Mouse (Mus musculus) forebrain, embryonic 11.5 days (tissue): Measurements from ENCODE around the gene Wasf2. TPM values are rescaled to one million over a fixed set of nuclear protein-coding genes. Genes with fewer than 3 reads are reported as not detected.

Experiments used
- ATAC-seq: fragments of 200-750 bp; cut with Nextera tagmentation; replicated peaks from 2 replicates; pipeline ENCODE4 v1.8.0; 2017; ENCODE audit warnings: moderate TSS enrichment; ENCODE audit not compliant: low FRiP score
- DNase-seq: peaks from one replicate; pipeline ENCODE4 v3.0.0-alpha.2; 2017; ENCODE audit warnings: low spot score
- H3K27ac ChIP-seq: fragments of 300-500 bp; sonication (generic); 2 replicates; pipeline ENCODE4 v1.5.1; 2014; ENCODE audit warnings: low read depth, low read length
- H3K27me3 ChIP-seq: fragments of 300-500 bp; sonication (generic); 2 replicates; pipeline ENCODE4 v1.6.1; 2014; ENCODE audit warnings: mild to moderate bottlenecking, low read length, mixed read lengths; ENCODE audit not compliant: control insufficient read depth, insufficient read depth
- H3K36me3 ChIP-seq: fragments of 300-500 bp; sonication (generic); 2 replicates; pipeline ENCODE4 v1.6.1; 2014; ENCODE audit warnings: mild to moderate bottlenecking, low read length, moderate library complexity, mixed read lengths; ENCODE audit not compliant: control insufficient read depth, insufficient read depth
- H3K4me1 ChIP-seq: fragments of 300-500 bp; sonication (generic); replicated peaks from 2 replicates; pipeline ENCODE4 v1.6.1; 2014; ENCODE audit warnings: low read length, mixed read lengths; ENCODE audit not compliant: control insufficient read depth, insufficient read depth
- H3K4me2 ChIP-seq: fragments of 300-500 bp; sonication (generic); 2 replicates; pipeline ENCODE4 v1.6.1; 2014; ENCODE audit warnings: low read depth, mild to moderate bottlenecking, low read length, moderate library complexity, mixed read lengths; ENCODE audit not compliant: severe bottlenecking
- H3K4me3 ChIP-seq: fragments of 300-500 bp; sonication (generic); 2 replicates; pipeline ENCODE4 v1.5.1; 2014; ENCODE audit warnings: low read depth, low read length
- H3K9ac ChIP-seq: fragments of 300-500 bp; sonication (generic); 2 replicates; pipeline ENCODE4 v1.6.1; 2014; ENCODE audit warnings: low read length
- H3K9me3 ChIP-seq: fragments of 300-500 bp; sonication (generic); 2 replicates; pipeline ENCODE4 v1.6.1; 2016; ENCODE audit warnings: low read length, mixed read lengths; ENCODE audit not compliant: control insufficient read depth
- WGBS: fragments of 180-500 bp; shearing (Covaris S2); extraction: QIAGEN DNeasy Blood & Tissue Kit; methylation state at CpG from one replicate; pipeline ENCODE4 v1.1.7; 2014; 5-methylcytosine and 5-hydroxymethylcytosine counted together
- polyA plus RNA-seq: library from polyadenylated mRNA; unstranded; fragments of >200 nt; fragmentation: Nextera tagmentation; extraction: Ambion mirVana; gene quantifications from 2 replicates; pipeline ENCODE4 v1.2.1, GENCODE M21; 2014

The Wasf2 gene
- polyA plus RNA-seq, 1 experiment from 2014 or later, result 28.8 TPM

DNA sequence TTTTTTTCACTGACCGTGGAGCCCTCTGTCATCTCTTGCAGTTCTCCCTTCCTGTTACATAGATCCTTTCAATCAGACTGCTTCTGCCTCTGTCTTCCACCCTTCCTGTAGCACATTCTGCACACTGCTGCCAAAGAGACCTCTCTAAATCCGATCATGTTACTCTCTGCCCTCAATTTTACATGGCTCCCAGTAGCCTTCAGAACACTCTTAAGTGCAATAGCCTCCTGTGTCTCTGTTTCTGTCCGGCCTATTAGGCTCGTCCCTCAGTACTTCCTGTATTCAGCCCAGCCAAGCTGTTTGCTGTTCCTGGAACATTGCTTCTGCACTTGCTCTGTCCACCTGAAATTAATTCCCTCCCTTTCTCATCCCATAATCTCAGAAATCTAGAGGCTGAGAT lies 26.1 kb downstream of the Wasf2 start:
- H3K36me3 ChIP-seq, result peaks cover 2% of the 10 kb centered on the region; the same call in 1 of the 2 replicates
- ATAC-seq, result no peak
- no peak overlapping the region for H3K9ac ChIP-seq
- no peak overlapping the region for H3K4me2 ChIP-seq
- WGBS, result 87% methylated on average over 4 of the region's 4 CpGs
- peaks cover 6% of the 10 kb centered on the region; the same call in 1 of the 2 replicates for H3K4me1 ChIP-seq
- no peak for DNase-seq
- no peak overlapping the region for H3K27ac ChIP-seq
- H3K27me3 ChIP-seq, result no peaks in the 10 kb centered on the region
- H3K4me3 ChIP-seq, result no peak overlapping the region
- no peaks in the 10 kb centered on the region for H3K9me3 ChIP-seq

GRCm38 (mm10) chr4:133156831-133157230 lies 26.5 kb downstream of the Wasf2 start:
- H3K27ac ChIP-seq, result no peak overlapping the region
- no peaks in the 10 kb centered on the region for H3K9me3 ChIP-seq
- H3K4me3 ChIP-seq, result no peak overlapping the region
- WGBS, result 84% methylated on average over 10 of the region's 10 CpGs
- H3K36me3 ChIP-seq, result peaks cover 2% of the 10 kb centered on the region; the same call in 1 of the 2 replicates
- H3K9ac ChIP-seq, result no peak overlapping the region
- peaks cover 6% of the 10 kb centered on the region; the same call in 1 of the 2 replicates for H3K4me1 ChIP-seq
- no peak for DNase-seq
- no peak overlapping the region for H3K4me2 ChIP-seq
- no peak for ATAC-seq
- H3K27me3 ChIP-seq, result no peaks in the 10 kb centered on the region

DNA sequence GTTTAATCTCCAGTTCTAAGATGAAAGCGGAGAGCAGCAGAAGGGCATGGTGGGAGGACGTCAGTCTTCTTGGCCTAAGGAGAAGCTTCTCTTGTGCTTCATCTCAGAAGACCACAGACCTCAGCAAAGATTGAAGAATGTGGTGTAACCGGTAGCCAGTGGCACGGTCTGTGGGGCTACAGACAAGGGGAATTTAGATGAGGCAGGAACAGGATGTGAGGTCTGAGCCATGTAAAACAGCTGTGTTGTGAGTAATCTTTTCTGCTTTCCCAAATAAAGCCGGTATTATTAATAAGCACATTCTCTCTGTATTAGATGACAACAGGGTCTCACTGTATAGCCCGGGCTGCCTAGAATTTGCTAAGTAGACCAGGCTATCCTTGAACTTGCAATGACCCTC lies 28.8 kb downstream of the Wasf2 start:
- H3K4me2 ChIP-seq, result no peak overlapping the region
- 76% methylated on average over 6 of the region's 6 CpGs for WGBS
- H3K4me3 ChIP-seq, result no peak overlapping the region
- no peak overlapping the region for H3K27ac ChIP-seq
- H3K27me3 ChIP-seq, result no peaks in the 10 kb centered on the region
- no peaks in the 10 kb centered on the region for H3K9me3 ChIP-seq
- H3K4me1 ChIP-seq, result peaks cover 6% of the 10 kb centered on the region; the same call in 1 of the 2 replicates
- H3K36me3 ChIP-seq, result peaks cover 2% of the 10 kb centered on the region; the same call in 1 of the 2 replicates
- DNase-seq (no peak), ATAC-seq (no peak)
- no peak overlapping the region for H3K9ac ChIP-seq

DNA sequence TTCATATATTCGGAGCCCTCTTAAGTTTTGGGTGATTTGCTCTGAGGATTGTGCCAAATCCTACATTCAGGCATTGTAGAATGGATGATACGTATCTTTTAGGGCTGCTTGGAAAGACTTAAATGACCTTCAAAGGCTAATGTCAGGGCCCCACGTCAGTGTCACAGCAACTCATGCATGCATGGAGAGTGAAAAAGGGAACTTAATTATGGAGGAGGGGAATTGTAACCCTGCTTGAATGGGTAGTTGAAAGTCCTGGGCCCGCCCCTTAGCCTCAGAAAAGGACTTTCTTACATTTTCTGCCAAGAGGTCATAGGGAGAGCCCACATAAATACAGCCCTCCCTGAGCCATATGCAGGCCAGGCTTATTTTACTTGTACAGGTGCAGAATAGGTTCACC lies 29.3 kb downstream of the Wasf2 start:
- Histone ChIP-seq H3K9ac (no peak overlapping the region), H3K27ac (no peak overlapping the region), H3K9me3 (no peaks in the 10 kb centered on the region), H3K4me3 (no peak overlapping the region), H3K36me3 (peaks cover 2% of the 10 kb centered on the region; the same call in 1 of the 2 replicates), H3K27me3 (no peaks in the 10 kb centered on the region), H3K4me2 (no peak overlapping the region), H3K4me1 (peaks cover 6% of the 10 kb centered on the region; the same call in 1 of the 2 replicates)
- DNase-seq, result no peak
- WGBS, result 30% methylated on average over 4 of the region's 4 CpGs
- no peak for ATAC-seq

DNA sequence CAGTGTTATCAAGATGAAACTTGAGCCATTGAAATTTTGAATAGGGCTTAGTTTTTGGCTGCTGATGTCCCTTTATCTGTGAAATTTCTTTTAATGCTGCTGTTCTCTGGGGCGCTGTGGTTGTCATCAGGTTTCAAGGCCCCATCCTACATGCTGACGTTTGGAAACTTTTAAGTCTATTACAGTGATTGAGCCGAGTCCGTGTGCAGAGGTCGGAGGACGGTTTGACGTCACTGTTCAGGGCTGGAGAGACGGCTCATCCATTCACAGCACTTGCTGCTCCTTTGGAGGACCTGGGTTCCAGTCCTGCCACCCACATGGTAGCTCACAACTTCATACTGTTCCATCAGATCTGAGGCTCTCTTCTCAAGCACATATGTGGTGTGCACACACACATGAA lies 29.9 kb downstream of the Wasf2 start:
- Histone ChIP-seq H3K4me3 (no peak overlapping the region), H3K36me3 (peaks cover 2% of the 10 kb centered on the region; the same call in 1 of the 2 replicates), H3K4me2 (no peak overlapping the region), H3K9ac (no peak overlapping the region), H3K4me1 (peaks cover 6% of the 10 kb centered on the region; the same call in 1 of the 2 replicates), H3K9me3 (no peaks in the 10 kb centered on the region), H3K27ac (no peak overlapping the region), H3K27me3 (no peaks in the 10 kb centered on the region)
- WGBS, result 75% methylated on average over 8 of the region's 8 CpGs
- DNase-seq, result no peak
- no peak for ATAC-seq

DNA sequence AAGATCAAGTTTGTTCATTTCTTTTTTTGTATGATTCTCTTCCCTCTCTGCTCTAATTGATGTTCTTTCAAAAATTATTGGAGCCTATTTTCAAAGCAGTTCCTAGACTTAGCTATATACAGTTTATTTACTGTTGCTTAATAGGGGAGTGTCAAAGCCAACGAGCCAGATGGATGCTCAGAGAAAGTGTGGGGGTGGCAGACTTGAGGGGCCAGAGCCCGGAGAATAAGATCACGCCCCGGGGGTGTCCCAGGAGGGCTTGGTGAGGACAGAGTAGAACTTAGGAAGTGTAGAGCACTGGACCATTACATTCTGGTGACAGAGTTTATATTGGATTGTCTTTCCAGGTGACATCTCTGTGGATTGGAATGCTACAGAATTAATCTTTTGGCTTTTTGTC lies 30.5 kb downstream of the Wasf2 start:
- H3K4me2 ChIP-seq, result no peak overlapping the region
- peaks cover 6% of the 10 kb centered on the region; the same call in 1 of the 2 replicates for H3K4me1 ChIP-seq
- peaks cover 2% of the 10 kb centered on the region; the same call in 1 of the 2 replicates for H3K36me3 ChIP-seq
- no peak overlapping the region for H3K27ac ChIP-seq
- no peak overlapping the region for H3K9ac ChIP-seq
- DNase-seq (no peak), ATAC-seq (no peak)
- WGBS, result 81% methylated on average over 4 of the region's 4 CpGs
- no peaks in the 10 kb centered on the region for H3K27me3 ChIP-seq
- H3K9me3 ChIP-seq, result no peaks in the 10 kb centered on the region
- no peak overlapping the region for H3K4me3 ChIP-seq

DNA sequence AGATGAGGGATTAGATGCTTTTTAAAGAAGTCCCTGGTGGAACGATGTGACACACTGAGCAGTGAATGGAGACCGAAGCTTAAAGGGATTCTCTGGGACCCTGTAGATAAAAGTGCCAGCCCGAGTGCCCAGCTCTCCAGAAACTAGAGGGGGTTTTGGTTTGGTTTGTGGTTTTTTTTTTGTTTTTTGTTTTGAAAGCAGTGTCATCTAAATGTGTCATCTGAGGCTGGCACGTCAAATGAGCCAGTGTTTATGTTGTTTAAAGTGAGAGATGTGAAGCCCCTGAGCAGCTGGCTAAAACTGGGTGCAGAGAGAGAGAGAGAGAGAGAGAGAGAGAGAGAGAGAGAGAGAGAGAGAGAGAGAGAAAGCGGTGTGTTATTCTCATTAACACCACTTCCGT lies 31.9 kb downstream of the Wasf2 start:
- Histone ChIP-seq H3K9me3 (no peaks in the 10 kb centered on the region), H3K4me3 (no peak overlapping the region), H3K36me3 (peaks cover 2% of the 10 kb centered on the region; the same call in 1 of the 2 replicates), H3K9ac (no peak overlapping the region), H3K27ac (no peak overlapping the region), H3K4me2 (no peak overlapping the region), H3K4me1 (peaks cover 6% of the 10 kb centered on the region; the same call in 1 of the 2 replicates), H3K27me3 (no peaks in the 10 kb centered on the region)
- 77% methylated on average over 6 of the region's 6 CpGs for WGBS
- DNase-seq (no peak), ATAC-seq (no peak)

- WGBS, result 92% methylated on average over 9 of the region's 9 CpGs
Observed at GRCm38 (mm10) chr4:133166773-133167172, 36.5 kb downstream of the Wasf2 start.

More at GRCm38 (mm10) chr4:133166773-133167172, 36.5 kb downstream of the Wasf2 start:
- H3K27ac ChIP-seq, result no peak overlapping the region
- no peak overlapping the region for H3K9ac ChIP-seq
- DNase-seq, result no peak
- no peaks in the 10 kb centered on the region for H3K9me3 ChIP-seq
- no peaks in the 10 kb centered on the region for H3K36me3 ChIP-seq
- ATAC-seq, result no peak
- H3K4me1 ChIP-seq, result no peaks in the 10 kb centered on the region
- no peaks in the 10 kb centered on the region for H3K27me3 ChIP-seq
- H3K4me2 ChIP-seq, result no peak overlapping the region
- no peak overlapping the region for H3K4me3 ChIP-seq
